Mouse (Mus musculus) bone marrow macrophage, adult 2 months (primary cell): ENCODE data around the gene Ppp1cc. TPM values are rescaled to one million over a fixed set of nuclear protein-coding genes. Genes with fewer than 3 reads are reported as not detected.
A peak's percentile ranks its signal among the peaks of the same experiment; 100 is the strongest.
"Not testable (repeated sequence)": the region's sequence is repeated elsewhere in the genome, so short reads cannot be mapped to it uniquely, and the experiment has no call there.

ENCODE experiments used
- H3K27ac ChIP-seq: 2 replicates; pipeline ENCODE4 v1.5.1; 2012; ENCODE audit warnings: low read depth, low read length; ENCODE audit not compliant: insufficient read depth
- H3K4me1 ChIP-seq: 2 replicates; pipeline ENCODE4 v1.6.1; 2012; ENCODE audit warnings: low read length; ENCODE audit not compliant: control insufficient read depth, insufficient read depth
- H3K4me3 ChIP-seq: 2 replicates; pipeline ENCODE4 v1.5.1; 2012; ENCODE audit warnings: mild to moderate bottlenecking, low read length, moderate library complexity; ENCODE audit not compliant: insufficient read depth
- CTCF ChIP-seq: IDR thresholded peaks from 2 replicates; pipeline ENCODE4 v1.5.1; 2012; ENCODE audit warnings: low read depth, mild to moderate bottlenecking, low read length, moderate library complexity
- POLR2A ChIP-seq: IDR thresholded peaks from 2 replicates; pipeline ENCODE4 v1.6.1; 2012; ENCODE audit warnings: mild to moderate bottlenecking, low read depth, low read length, borderline replicate concordance
- polyA plus RNA-seq: library from polyadenylated mRNA; stranded (reverse); fragments of >200 nt; gene quantifications from 2 replicates; pipeline ENCODE4 v1.2.4, GENCODE M21; 2012; ENCODE audit not compliant: missing spikeins, insufficient read depth, insufficient read length

The Ppp1cc gene
- polyA plus RNA-seq, 1 experiment, result 308 TPM

DNA sequence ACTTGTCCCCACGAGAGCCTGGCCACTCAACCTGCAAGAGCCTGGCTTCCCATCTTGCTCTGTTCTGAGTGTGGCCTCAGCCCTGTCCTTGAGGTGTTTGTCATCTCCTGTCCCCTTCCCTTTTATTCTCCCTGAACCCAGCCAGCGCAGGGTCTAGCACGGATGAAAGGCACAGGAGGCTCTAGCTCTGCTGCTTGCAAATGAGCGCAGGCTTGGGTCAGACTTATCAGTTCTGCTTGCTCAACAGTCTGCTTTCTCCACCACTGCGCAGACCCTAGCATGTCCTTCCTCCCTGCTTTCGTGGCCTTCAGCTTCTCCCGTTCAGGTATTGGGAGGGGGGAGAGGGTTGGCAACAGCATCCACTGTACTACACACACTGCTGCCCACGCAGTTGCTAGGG is 54.0 kb downstream of the Ppp1cc start:
- Histone ChIP-seq H3K4me1 (peaks cover 26% of the 10 kb centered on the region), H3K27ac (no peak overlapping the region), H3K4me3 (no peak overlapping the region)
- TF ChIP-seq CTCF, result no peak
- no peak for TF ChIP-seq POLR2A

DNA sequence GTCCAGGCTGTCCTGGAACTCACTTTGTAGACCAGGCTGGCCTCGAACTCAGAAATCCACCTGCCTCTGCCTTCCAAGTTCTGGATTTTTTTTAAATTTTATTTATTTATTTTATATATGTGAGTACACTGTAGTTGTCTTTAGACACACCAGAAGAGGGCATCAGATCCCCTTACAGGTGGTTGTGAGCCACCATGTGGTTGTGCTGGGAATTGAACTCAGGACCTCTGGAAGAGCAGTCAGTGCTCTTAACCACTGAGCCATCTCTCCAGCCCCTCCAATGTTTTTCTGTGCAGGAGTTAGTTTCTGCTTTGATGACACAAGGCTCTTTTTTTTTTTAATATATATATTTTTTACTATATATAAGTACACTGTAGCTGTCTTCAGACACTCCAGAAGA is 54.7 kb downstream of the Ppp1cc start:
- H3K27ac ChIP-seq, H3K4me3 ChIP-seq: not testable (repeated sequence)
- peaks cover 19% of the 10 kb centered on the region for H3K4me1 ChIP-seq

DNA sequence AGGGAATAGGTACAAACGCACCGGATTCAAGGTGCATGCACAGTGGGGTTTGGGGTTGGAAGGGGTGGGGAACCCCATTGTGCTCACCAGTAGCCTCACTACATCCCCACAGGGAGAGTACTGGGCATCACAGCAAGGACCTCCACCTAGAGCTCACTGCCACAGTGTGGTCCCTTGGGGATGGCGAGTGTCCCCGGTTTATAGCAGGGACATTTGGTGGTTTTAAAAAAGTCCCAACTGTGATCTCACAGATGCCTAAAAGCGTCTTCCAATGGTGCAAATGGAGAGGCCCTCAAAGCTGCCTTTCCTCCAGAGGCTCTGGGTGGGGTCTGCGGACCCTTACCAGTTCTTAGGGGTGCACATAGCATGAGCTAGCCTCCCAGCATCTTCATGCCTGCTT is 55.8 kb downstream of the Ppp1cc start:
- Histone ChIP-seq H3K4me3 (no peak overlapping the region), H3K27ac (no peak overlapping the region), H3K4me1 (peaks cover 23% of the 10 kb centered on the region)
- TF ChIP-seq POLR2A (no peak), CTCF (no peak)

DNA sequence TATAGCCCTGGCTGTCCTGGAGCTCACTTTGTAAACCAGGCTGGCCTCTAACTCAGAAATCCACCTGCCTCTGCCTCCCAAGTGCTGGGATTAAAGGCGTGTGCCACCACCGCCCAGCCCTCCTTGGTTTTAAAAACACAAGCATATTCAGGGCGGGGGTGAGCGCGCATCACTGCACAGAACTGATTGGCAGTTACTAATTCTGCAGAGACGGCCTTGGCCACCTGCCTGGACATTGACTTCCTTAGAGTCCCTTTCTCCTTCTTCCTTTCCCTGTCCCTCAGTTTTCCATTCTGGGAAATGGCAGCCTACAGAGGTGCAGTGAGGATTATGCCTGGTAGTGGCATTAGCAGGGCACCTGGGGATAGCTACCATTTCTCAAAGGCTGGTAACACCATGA is 59.6 kb downstream of the Ppp1cc start:
- no peak overlapping the region for H3K4me3 ChIP-seq
- TF ChIP-seq CTCF (no peak), POLR2A (no peak)
- H3K27ac ChIP-seq, result no peak overlapping the region
- peaks cover 21% of the 10 kb centered on the region for H3K4me1 ChIP-seq

DNA sequence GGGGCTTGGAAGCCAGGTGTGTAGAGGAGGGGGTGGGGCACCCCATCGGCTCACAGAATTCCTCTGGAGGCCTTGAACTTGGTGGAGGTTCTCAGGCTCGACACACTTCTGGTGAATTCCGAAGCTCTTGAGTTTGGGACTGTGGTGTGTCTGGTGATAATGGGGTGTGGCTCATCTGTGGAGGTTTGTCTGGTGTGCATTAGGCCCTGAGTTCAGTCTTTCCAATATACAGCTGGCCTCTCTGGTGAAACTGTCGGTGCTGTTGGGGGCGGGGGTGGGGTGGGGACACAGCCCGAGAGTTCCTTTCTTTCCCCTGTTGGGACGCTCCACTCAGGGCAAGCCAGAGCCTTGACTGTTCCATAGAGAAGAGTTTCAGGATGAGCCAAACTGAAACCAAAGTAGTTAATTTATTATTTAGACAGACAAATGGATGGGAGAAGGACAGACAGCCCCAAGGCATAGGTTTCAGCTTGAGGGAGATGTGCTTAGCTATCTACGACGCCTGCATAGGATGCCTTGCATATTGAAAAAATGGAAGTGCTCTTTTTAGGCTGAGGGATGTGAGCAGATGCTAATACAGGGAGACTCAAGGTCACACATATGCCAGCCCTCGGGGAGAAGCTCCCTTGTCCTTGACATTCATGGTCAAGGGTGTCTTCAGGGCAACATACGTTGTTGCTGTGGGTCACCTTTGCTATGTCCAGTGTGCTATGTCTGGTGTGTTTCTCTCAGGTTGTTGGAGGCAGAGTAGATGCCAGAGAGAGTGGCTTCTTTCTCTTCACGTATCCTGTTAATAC is 60.2 kb downstream of the Ppp1cc start:
- no peak overlapping the region for H3K4me3 ChIP-seq
- H3K27ac ChIP-seq, result no peak overlapping the region
- TF ChIP-seq CTCF (no peak), POLR2A (no peak)
- H3K4me1 ChIP-seq, result peaks cover 21% of the 10 kb centered on the region

DNA sequence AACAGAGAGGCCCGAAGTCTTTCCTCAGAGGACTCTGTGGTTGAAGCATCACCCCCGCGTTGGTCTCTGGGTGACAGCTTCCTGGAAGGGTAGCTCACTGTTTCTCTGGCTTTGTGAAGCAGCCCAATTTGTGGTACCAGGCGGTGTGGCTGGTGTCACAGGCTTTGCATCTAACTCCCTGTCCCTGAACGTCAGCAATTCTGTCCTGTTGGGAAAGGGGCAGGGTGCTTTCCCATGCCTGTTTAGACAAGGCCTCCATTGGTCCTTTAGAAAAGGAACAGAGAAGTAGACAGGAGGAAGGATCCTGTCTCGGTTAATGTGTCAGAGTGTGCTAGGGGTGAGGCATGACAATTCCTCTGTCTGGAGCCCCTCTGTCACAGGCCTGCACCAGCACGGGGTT is 60.9 kb downstream of the Ppp1cc start:
- H3K27ac ChIP-seq, result no peak overlapping the region
- TF ChIP-seq POLR2A (no peak), CTCF (no peak)
- H3K4me3 ChIP-seq, result no peak overlapping the region
- H3K4me1 ChIP-seq, result peaks cover 21% of the 10 kb centered on the region

DNA sequence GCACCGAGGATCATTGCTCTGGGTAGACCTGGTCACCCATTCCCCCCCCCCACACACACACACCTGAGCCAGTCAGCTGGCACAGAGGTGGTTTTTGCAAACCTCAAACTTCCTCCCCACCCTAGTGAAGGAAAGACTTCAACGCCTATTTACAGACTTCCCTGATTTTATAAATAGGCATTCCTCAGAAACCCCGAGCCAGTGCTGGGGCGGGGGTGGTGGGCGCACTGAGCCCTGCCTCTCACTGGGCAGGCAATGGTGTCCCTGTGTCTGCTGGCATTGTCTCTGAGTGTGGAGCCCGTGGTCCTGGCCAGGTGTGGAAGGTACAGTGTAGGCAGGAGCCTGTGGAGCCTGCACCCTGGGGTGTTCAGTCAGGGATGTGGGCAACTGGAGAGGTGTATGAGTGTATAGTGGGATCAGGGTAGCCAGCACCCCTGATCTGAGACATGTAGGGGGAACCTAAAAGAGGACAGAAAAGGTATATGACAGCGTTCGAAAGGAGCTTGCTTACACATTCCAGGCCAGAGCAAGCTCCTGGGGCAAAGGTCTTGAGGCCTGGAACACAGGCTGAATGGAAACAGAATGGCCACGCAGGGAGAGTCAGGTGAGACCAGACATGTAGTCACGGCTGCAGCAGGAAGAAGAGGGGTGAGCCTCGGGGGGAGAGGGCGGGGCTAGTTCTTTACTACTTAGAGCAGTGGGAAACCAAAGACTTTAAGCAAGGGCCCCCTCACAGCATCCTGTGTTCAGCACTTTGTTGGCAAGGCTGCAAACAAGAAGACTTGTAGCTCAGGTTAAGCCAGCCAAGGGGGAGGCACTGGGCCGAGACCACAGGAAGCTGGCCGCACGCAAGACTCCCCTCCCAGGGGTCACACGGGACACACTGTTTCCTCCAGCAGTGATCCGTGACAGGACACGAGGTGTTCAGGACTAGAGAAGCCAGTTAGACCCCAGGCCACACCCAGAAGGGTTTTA is 61.9 kb downstream of the Ppp1cc start:
- no peak for TF ChIP-seq POLR2A
- TF ChIP-seq CTCF, result 0 out of 2 replicates have a peak, but pooled peaks have one; percentile 3
- Histone ChIP-seq H3K4me3 (no peak overlapping the region), H3K27ac (no peak overlapping the region)

DNA sequence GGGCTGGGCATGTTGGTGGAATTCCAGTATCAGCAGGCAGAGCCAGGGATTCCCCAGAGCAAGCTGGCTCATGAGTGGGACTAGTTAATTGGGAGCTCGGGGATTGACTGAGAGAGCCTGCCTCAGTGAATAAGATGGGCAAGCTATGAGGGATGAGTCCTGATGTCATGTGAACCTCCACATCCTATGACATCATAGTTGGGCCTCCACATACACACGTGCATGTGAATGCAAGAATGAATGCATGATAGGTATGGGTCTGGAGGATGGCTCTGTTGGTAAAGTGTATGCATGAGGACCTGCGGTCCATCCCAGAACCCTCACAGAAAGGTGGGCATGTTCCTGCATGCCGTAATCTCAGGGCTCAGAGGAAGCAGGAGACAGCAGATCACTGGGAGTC is 63.0 kb downstream of the Ppp1cc start:
- H3K4me3 ChIP-seq, result no peak overlapping the region
- H3K4me1 ChIP-seq, result peaks cover 21% of the 10 kb centered on the region
- H3K27ac ChIP-seq, result no peak overlapping the region
- no peak for TF ChIP-seq POLR2A
- TF ChIP-seq CTCF, result no peak

More for the DNA sequence above, 61.9 kb downstream of the Ppp1cc start:
- H3K4me1 ChIP-seq, result peaks cover 21% of the 10 kb centered on the region

DNA sequence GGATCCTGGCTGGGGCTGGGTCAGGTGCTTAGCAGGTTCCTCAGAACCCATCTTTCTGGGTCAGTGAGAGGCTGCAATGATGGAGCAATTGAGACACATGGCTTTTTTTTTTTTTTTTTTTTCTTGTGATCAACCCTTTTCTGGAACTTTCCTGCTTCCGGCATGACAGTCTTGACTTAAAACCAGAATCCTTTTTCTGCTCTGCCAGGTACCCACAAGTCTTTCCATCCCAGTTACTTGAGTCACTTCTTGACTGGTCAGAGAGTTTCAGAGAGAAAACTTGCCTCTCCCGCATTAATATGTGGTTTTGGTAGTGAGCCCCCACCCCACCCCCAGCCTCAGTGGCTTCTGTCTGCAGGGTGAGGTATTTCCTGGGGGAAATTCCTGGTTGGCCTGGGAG is 66.2 kb downstream of the Ppp1cc start:
- Histone ChIP-seq H3K4me3 (no peak overlapping the region), H3K4me1 (peaks cover 11% of the 10 kb centered on the region), H3K27ac (no peak overlapping the region)
- TF ChIP-seq POLR2A (no peak), CTCF (no peak)

Other genes with a start within 250 kb of the Ppp1cc start
- gene Cux2, start 108.2 kb upstream of the Ppp1cc start, polyA plus RNA-seq, result 0.07 TPM in 1 of 2 replicates, not detected in the other
- gene Myl2, start 57.3 kb upstream of the Ppp1cc start, polyA plus RNA-seq, result 3.6 TPM in 1 of 2 replicates, not detected in the other
- 1.8 and 2.5 TPM in 2 replicates for gene Ccdc63, start 17.5 kb upstream of the Ppp1cc start, polyA plus RNA-seq
- 50.7 and 54.3 TPM in 2 replicates for gene Hvcn1, start 48.5 kb downstream of the Ppp1cc start, polyA plus RNA-seq
- gene Tctn1, start 106.2 kb downstream of the Ppp1cc start, polyA plus RNA-seq, result 13.7 and 15.6 TPM in 2 replicates
- 12.3 and 13.5 TPM in 2 replicates for gene Pptc7, start 126.1 kb downstream of the Ppp1cc start, polyA plus RNA-seq
- 1.9 and 2.6 TPM in 2 replicates for gene Rad9b, start 196.0 kb downstream of the Ppp1cc start, polyA plus RNA-seq
- 123 and 134 TPM in 2 replicates for gene Vps29, start 196.1 kb downstream of the Ppp1cc start, polyA plus RNA-seq
- gene Gpn3, start 213.6 kb downstream of the Ppp1cc start, polyA plus RNA-seq, result 16.9 and 19.7 TPM in 2 replicates
- gene Fam216a, start 214.1 kb downstream of the Ppp1cc start, polyA plus RNA-seq, result 8.3 and 11.5 TPM in 2 replicates
- gene Arpc3, start 233.6 kb downstream of the Ppp1cc start, polyA plus RNA-seq, result 741 and 780 TPM in 2 replicates